Mouse (Mus musculus) limb, embryonic 13.5 days (tissue): ENCODE measurements around the gene Slit1. TPM values are rescaled to one million over a fixed set of nuclear protein-coding genes. Genes with fewer than 3 reads are reported as not detected.
A peak's percentile ranks its signal among the peaks of the same experiment; 100 is the strongest.

Source experiments
- ATAC-seq: fragments of 200-750 bp; cut with Nextera tagmentation; 2 replicates; pipeline ENCODE4 v1.8.0; 2017; ENCODE audit warnings: low read depth, moderate number of reproducible peaks, moderate TSS enrichment; ENCODE audit not compliant: low FRiP score
- H3K27ac ChIP-seq: fragments of 300-500 bp; sonication (generic); 2 replicates; pipeline ENCODE4 v1.5.1; 2015; ENCODE audit warnings: inconsistent platforms, mild to moderate bottlenecking, moderate library complexity
- H3K27me3 ChIP-seq: fragments of 300-500 bp; sonication (generic); 2 replicates; pipeline ENCODE4 v1.6.1; 2015; ENCODE audit warnings: mild to moderate bottlenecking, inconsistent platforms
- H3K36me3 ChIP-seq: fragments of 300-500 bp; sonication (generic); 2 replicates; pipeline ENCODE4 v1.6.1; 2015; ENCODE audit warnings: inconsistent platforms, mild to moderate bottlenecking, moderate library complexity
- H3K4me1 ChIP-seq: fragments of 300-500 bp; sonication (generic); 2 replicates; pipeline ENCODE4 v1.6.1; 2015; ENCODE audit warnings: inconsistent platforms
- H3K4me2 ChIP-seq: fragments of 300-500 bp; sonication (generic); replicated peaks from 2 replicates; pipeline ENCODE4 v1.6.1; 2015; ENCODE audit warnings: inconsistent platforms, mild to moderate bottlenecking, moderate library complexity
- H3K4me3 ChIP-seq: fragments of 300-500 bp; sonication (generic); 2 replicates; pipeline ENCODE4 v1.5.1; 2015; ENCODE audit warnings: moderate library complexity, mild to moderate bottlenecking, inconsistent platforms
- H3K9ac ChIP-seq: fragments of 300-500 bp; sonication (generic); 2 replicates; pipeline ENCODE4 v1.6.1; 2015; ENCODE audit warnings: mild to moderate bottlenecking, inconsistent platforms
- H3K9me3 ChIP-seq: fragments of 300-500 bp; sonication (generic); 2 replicates; pipeline ENCODE4 v1.6.1; 2016; ENCODE audit warnings: inconsistent platforms
- WGBS: fragments of 180-500 bp; shearing (Covaris S2); methylation state at CpG from one replicate; pipeline ENCODE4 v1.1.7; 2015; 5-methylcytosine and 5-hydroxymethylcytosine counted together
- polyA plus RNA-seq: library from polyadenylated mRNA; unstranded; fragments of >200 nt; fragmentation: Nextera tagmentation; extraction: Ambion mirVana; gene quantifications from 2 replicates; pipeline ENCODE4 v1.2.1, GENCODE M21; 2015

Gene Slit1
- polyA plus RNA-seq, 1 experiment from 2014 or later = 0.32 TPM

GRCm38 (mm10) chr19:41754760-41755159 is 11.3 kb upstream of the Slit1 start:
- H3K4me3 ChIP-seq = no peak overlapping the region
- H3K4me2 ChIP-seq = no peak overlapping the region
- no peaks in the 10 kb centered on the region for H3K9me3 ChIP-seq
- H3K27ac ChIP-seq = no peak overlapping the region
- ATAC-seq = no peak
- H3K27me3 ChIP-seq = peaks cover 12% of the 10 kb centered on the region
- no peaks in the 10 kb centered on the region for H3K4me1 ChIP-seq
- WGBS = 79% methylated on average over 15 of the region's 15 CpGs
- no peaks in the 10 kb centered on the region for H3K36me3 ChIP-seq
- H3K9ac ChIP-seq = no peak overlapping the region

DNA sequence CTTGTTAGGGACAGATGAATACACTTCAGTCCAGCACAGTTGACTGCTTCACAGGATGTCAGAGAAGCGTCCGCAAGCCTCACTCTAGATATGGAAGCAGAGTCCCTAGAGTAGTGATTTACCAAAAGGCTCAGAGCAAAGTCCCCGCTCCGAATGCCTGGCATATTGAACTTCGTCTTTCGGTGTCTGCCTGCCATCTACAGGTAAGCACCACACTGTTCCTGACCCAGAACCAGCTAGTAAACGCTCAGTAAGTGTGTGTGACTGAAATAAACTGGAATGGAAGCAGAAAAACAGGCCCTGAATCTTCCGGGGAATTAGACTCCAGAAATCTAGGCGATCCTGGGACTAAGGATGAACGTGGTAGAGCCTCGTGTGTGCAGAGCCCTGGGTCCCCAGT is 8.4 kb upstream of the Slit1 start:
- Histone ChIP-seq H3K9me3 (no peaks in the 10 kb centered on the region), H3K4me2 (no peak overlapping the region), H3K27me3 (peaks cover 18% of the 10 kb centered on the region), H3K36me3 (no peaks in the 10 kb centered on the region), H3K27ac (no peak overlapping the region), H3K4me3 (no peak overlapping the region), H3K9ac (no peak overlapping the region), H3K4me1 (no peaks in the 10 kb centered on the region)
- ATAC-seq = no peak
- 74% methylated on average over 11 of the region's 11 CpGs for WGBS

GRCm38 (mm10) chr19:41747436-41747835 is 4.0 kb upstream of the Slit1 start:
- H3K4me1 ChIP-seq = peaks cover 28% of the 10 kb centered on the region
- H3K4me2 ChIP-seq = no peak overlapping the region
- WGBS = 91% methylated on average over 14 of the region's 14 CpGs
- peaks cover 61% of the 10 kb centered on the region for H3K27me3 ChIP-seq
- H3K4me3 ChIP-seq = no peak overlapping the region
- H3K9ac ChIP-seq = no peak overlapping the region
- H3K36me3 ChIP-seq = no peaks in the 10 kb centered on the region
- H3K27ac ChIP-seq = no peak overlapping the region
- no peaks in the 10 kb centered on the region for H3K9me3 ChIP-seq
- no peak for ATAC-seq

GRCm38 (mm10) chr19:41745941-41746557 is 2.6 kb upstream of the Slit1 start:
- 0 out of 2 replicates have a peak, but pooled peaks have one; percentile 25 for ATAC-seq

DNA sequence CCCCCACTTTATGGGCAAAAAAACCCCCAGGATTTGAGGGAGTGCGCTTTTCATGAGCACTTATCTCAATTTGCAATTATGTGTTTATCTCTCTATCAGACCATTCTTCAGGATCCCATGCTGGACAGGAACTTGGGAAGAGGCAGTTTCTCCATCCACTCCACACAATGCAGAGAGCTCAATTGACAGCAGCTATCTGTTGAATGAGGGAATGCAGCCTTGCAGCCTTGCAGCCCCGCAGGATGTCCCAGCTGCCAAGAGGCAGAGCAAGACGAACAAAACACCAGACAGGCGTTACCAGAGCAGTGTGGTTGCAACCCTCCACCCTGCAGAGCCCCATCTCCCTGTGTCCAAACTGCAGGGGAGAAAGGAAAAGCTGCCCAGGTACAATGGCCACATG is 4.6 kb downstream of the Slit1 start:
- Histone ChIP-seq H3K27me3 (peaks cover 99% of the 10 kb centered on the region), H3K4me3 (no peak overlapping the region), H3K9me3 (no peaks in the 10 kb centered on the region), H3K27ac (no peak overlapping the region), H3K4me2 (no peak overlapping the region), H3K36me3 (no peaks in the 10 kb centered on the region), H3K9ac (no peak overlapping the region), H3K4me1 (peaks cover 40% of the 10 kb centered on the region)
- WGBS = 13% methylated on average over 4 of the region's 4 CpGs
- ATAC-seq = no peak

More at GRCm38 (mm10) chr19:41745941-41746557, 2.6 kb upstream of the Slit1 start:
- H3K36me3 ChIP-seq = no peaks in the 10 kb centered on the region
- no peak overlapping the region for H3K9ac ChIP-seq
- H3K9me3 ChIP-seq = no peaks in the 10 kb centered on the region
- 31% methylated on average over 15 of the region's 15 CpGs for WGBS
- no peak overlapping the region for H3K4me3 ChIP-seq
- H3K4me1 ChIP-seq = peaks cover 28% of the 10 kb centered on the region
- no peak overlapping the region for H3K4me2 ChIP-seq
- peaks cover 67% of the 10 kb centered on the region for H3K27me3 ChIP-seq
- no peak overlapping the region for H3K27ac ChIP-seq

DNA sequence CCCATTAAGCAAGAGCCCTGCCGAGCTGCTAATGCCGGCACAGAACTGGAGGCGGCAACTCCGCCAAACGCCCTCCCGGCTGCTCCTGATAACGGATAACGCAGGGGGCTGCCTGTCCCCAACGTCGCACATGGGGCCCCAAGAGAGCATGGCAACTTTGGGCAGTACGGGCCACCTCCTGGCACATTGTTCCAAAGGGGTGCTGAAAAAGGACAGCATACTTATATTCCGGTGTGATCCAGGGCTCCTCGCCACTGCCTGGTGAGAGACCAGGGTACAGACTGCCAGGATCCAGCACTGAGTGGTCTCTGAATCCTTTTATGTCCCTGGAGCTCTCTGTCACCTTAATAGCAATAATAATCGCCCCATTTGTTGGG is 5.0 kb downstream of the Slit1 start:
- H3K4me2 ChIP-seq = peak overlapping the region; percentile 42
- H3K9ac ChIP-seq = no peak overlapping the region
- peaks cover 36% of the 10 kb centered on the region for H3K4me1 ChIP-seq
- 5% methylated on average over 14 of the region's 14 CpGs for WGBS
- H3K9me3 ChIP-seq = no peaks in the 10 kb centered on the region
- ATAC-seq = no peak
- peak overlapping the region; percentile 10; the same call in 1 of the 2 replicates for H3K4me3 ChIP-seq
- peaks cover 98% of the 10 kb centered on the region for H3K27me3 ChIP-seq
- H3K36me3 ChIP-seq = no peaks in the 10 kb centered on the region
- no peak overlapping the region for H3K27ac ChIP-seq

DNA sequence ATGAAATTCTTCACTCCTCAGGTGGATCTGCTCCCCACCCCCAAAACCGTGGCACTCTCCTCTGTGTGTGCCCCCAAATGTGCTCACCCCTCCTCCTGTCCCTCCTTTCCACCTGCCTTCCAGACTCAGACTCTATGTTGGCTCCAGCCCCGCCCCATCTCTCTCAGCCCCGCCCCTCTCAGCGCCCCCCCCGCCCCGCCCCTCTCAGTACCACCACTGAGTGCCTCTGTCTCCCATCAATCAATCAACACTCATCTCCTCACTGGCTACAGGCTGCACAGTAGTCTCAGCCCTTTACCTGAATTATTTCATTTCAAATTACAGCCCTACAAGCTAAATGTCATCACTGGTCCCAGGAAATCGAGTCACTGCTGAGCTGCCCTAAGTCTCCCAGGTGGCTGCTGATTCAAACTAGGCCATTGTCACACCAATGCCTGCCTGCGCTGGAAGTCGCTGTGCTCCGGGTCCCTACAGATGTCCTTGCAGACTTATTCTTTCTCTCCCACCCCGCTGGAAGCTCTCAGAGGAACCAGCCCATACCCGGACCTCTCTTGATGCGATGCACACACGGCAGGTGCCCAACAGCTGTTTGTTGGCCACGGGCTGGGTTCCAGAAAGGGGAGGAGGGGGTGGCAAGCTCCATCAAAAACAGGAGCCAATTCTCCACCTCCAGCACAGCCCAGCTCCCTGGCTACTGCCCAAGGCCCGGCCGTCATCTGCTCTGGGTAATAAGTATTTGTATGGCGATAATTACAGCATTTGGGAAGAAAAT is 5.6 kb downstream of the Slit1 start:
- Histone ChIP-seq H3K9me3 (no peaks in the 10 kb centered on the region), H3K4me1 (peaks cover 30% of the 10 kb centered on the region), H3K27me3 (peaks cover 98% of the 10 kb centered on the region), H3K9ac (no peak overlapping the region), H3K27ac (no peak overlapping the region), H3K4me2 (peak overlapping the region; percentile 42), H3K4me3 (peak overlapping the region; percentile 10; the same call in 1 of the 2 replicates), H3K36me3 (no peaks in the 10 kb centered on the region)
- WGBS = 1% methylated on average over 18 of the region's 18 CpGs
- 0 out of 2 replicates have a peak, but pooled peaks have one; percentile 68 for ATAC-seq

- WGBS = 6% methylated on average over 10 of the region's 10 CpGs
- Histone ChIP-seq H3K27ac (no peak overlapping the region), H3K9ac (no peak overlapping the region), H3K36me3 (no peaks in the 10 kb centered on the region), H3K4me3 (no peak overlapping the region), H3K27me3 (peaks cover 67% of the 10 kb centered on the region), H3K4me1 (peaks cover 27% of the 10 kb centered on the region), H3K4me2 (no peak overlapping the region), H3K9me3 (no peaks in the 10 kb centered on the region)
- peak; percentile 76 for ATAC-seq
Measured at GRCm38 (mm10) chr19:41734685-41735084, 8.8 kb downstream of the Slit1 start.

DNA sequence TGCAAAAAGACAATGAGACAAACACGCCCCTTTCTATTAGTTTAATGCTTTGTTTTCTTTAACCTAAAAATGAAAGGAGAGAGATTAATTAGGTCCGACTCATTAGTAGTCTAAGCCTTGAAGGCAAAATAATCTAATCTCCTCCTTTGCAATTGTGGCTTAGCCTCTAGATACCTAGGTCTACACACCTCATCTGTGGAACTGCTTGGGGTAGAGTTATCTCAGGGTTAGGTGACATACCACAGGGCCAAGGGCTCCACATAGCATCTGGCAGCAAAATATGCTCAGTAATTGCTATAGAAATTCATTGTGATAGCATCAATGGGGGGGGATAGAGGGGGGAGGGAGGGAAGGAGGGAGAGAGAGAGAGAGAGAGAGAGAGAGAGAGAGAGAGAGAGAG is 18.0 kb downstream of the Slit1 start:
- Histone ChIP-seq H3K27ac (no peak overlapping the region), H3K27me3 (no peaks in the 10 kb centered on the region), H3K4me3 (no peak overlapping the region), H3K9ac (no peak overlapping the region), H3K4me2 (no peak overlapping the region), H3K36me3 (no peaks in the 10 kb centered on the region), H3K4me1 (peaks cover 11% of the 10 kb centered on the region), H3K9me3 (no peaks in the 10 kb centered on the region)
- no peak for ATAC-seq
- WGBS = 72% methylated on average over 2 of the region's 2 CpGs

DNA sequence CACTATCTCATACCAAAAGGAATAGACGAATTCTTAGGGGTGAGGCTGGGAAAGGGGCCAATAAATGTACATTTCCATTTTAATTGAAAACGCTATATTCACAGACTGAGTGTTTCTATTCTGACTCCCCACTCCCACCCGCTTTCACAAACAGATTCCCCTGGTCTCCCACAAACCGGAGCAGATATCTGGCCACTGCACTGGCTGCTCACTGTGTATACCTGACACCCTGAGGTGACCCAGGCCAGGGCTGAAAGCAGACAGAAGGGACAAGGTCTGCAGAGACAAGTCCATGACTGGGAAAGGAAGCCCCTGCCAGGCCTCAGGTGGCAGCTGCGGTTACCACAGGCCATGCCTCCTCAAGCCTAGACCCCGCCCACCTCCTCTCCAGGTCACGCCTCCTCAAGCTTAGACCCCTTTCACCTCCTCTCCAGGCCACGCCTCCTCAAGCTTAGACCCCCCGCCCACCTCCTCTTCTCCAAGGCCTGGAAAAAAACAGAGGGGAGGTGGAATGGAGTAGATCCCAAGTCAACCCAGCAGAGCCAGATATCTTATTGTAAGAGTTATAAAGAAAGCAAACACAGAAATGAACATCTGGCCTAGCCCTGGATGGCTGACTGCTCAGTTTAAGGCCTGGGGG is 18.5 kb downstream of the Slit1 start:
- no peak overlapping the region for H3K4me2 ChIP-seq
- no peaks in the 10 kb centered on the region for H3K9me3 ChIP-seq
- H3K9ac ChIP-seq = no peak overlapping the region
- H3K4me1 ChIP-seq = peaks cover 11% of the 10 kb centered on the region
- no peak overlapping the region for H3K27ac ChIP-seq
- no peaks in the 10 kb centered on the region for H3K36me3 ChIP-seq
- no peak for ATAC-seq
- H3K4me3 ChIP-seq = no peak overlapping the region
- no peaks in the 10 kb centered on the region for H3K27me3 ChIP-seq
- WGBS = 33% methylated on average over 9 of the region's 9 CpGs

- H3K4me3 ChIP-seq = no peak overlapping the region
- no peaks in the 10 kb centered on the region for H3K36me3 ChIP-seq
- 10% methylated on average over 2 of the region's 2 CpGs for WGBS
- H3K4me2 ChIP-seq = no peak overlapping the region
- H3K27ac ChIP-seq = no peak overlapping the region
- H3K9me3 ChIP-seq = no peaks in the 10 kb centered on the region
- ATAC-seq = no peak
- peaks cover 16% of the 10 kb centered on the region for H3K4me1 ChIP-seq
- H3K27me3 ChIP-seq = peaks cover 13% of the 10 kb centered on the region
- no peak overlapping the region for H3K9ac ChIP-seq
Measured at GRCm38 (mm10) chr19:41723337-41723736, 20.1 kb downstream of the Slit1 start.

- no peak for ATAC-seq
- WGBS = 74% methylated on average over 8 of the region's 8 CpGs
- Histone ChIP-seq H3K9me3 (no peaks in the 10 kb centered on the region), H3K36me3 (no peaks in the 10 kb centered on the region), H3K4me2 (no peak overlapping the region), H3K4me3 (no peak overlapping the region), H3K27ac (no peak overlapping the region), H3K27me3 (peaks cover 43% of the 10 kb centered on the region), H3K4me1 (peaks cover 32% of the 10 kb centered on the region), H3K9ac (no peak overlapping the region)
Measured at GRCm38 (mm10) chr19:41719436-41719835, 24.0 kb downstream of the Slit1 start.
